Mouse (Mus musculus): ENCODE results near the gene AC161166.1. TPM values are rescaled to one million over a fixed set of nuclear protein-coding genes. Genes with fewer than 3 reads are reported as not detected.
A peak's percentile ranks its signal among the peaks of the same experiment; 100 is the strongest.

Gene AC161166.1
- 0.20 and 0.45 TPM in 2 replicates for polyA plus RNA-seq (2014; fragmentation: Nextera tagmentation; extraction: Ambion mirVana)

GRCm38 (mm10) chr7:24512355-24512754 is at the start of gene AC161166.1:
Gene AC161166.1, minus strand, starts transcription at chr7:24512455.
- no peak within 1 kb of the TSS for H3K9ac ChIP-seq (ENCODE audit: low read length)
- no peak within 1 kb of the TSS for H3K4me3 ChIP-seq (ENCODE audit: low read depth, low read length)
- no peak within 1 kb of the TSS for H3K4me2 ChIP-seq (ENCODE audit: low read length)

GRCm38 (mm10) chr7:24561450-24561849 is 49.2 kb upstream of the AC161166.1 start:
- peaks cover 49% of the 10 kb centered on the region for H3K36me3 ChIP-seq (ENCODE audit: control insufficient read depth, insufficient read depth, low read length)
- 95% methylated on average over 4 of the region's 4 CpGs for WGBS
- H3K4me2 ChIP-seq (ENCODE audit: low read length), result no peak overlapping the region
- H3K4me3 ChIP-seq (ENCODE audit: low read depth, low read length), result no peak overlapping the region
- no peaks in the 10 kb centered on the region for H3K9me3 ChIP-seq (replicated peaks; ENCODE audit: control insufficient read depth, low read length)
- H3K27ac ChIP-seq (ENCODE audit: low read depth, low read length), result no peak overlapping the region
- DNase-seq (ENCODE audit: low spot score) (no peak), ATAC-seq (no peak)
- H3K27me3 ChIP-seq (replicated peaks; ENCODE audit: control insufficient read depth, insufficient read depth, low read length), result no peaks in the 10 kb centered on the region
- H3K9ac ChIP-seq (ENCODE audit: low read length), result no peak overlapping the region
- no peaks in the 10 kb centered on the region for H3K4me1 ChIP-seq (ENCODE audit: control insufficient read depth, insufficient read depth, low read length)

More at GRCm38 (mm10) chr7:24512355-24512754, at the start of gene AC161166.1:
- no peak for ATAC-seq
- DNase-seq (ENCODE audit: low spot score), result no peak
- Histone ChIP-seq H3K27me3 (replicated peaks; ENCODE audit: control insufficient read depth, insufficient read depth, low read length) (no peaks in the 10 kb centered on the region), H3K4me1 (ENCODE audit: control insufficient read depth, insufficient read depth, low read length) (peaks cover 7% of the 10 kb centered on the region; the same call in 1 of the 2 replicates), H3K27ac (ENCODE audit: low read depth, low read length) (no peak within 1 kb of the TSS), H3K9me3 (replicated peaks; ENCODE audit: control insufficient read depth, low read length) (no peaks in the 10 kb centered on the region), H3K36me3 (ENCODE audit: control insufficient read depth, insufficient read depth, low read length) (peaks cover 66% of the 10 kb centered on the region)
- WGBS, result 91% methylated on average over 7 of the region's 7 CpGs

- Histone ChIP-seq H3K4me2 (ENCODE audit: low read length) (no peak overlapping the region), H3K27ac (ENCODE audit: low read depth, low read length) (no peak overlapping the region), H3K4me3 (ENCODE audit: low read depth, low read length) (no peak overlapping the region), H3K9me3 (replicated peaks; ENCODE audit: control insufficient read depth, low read length) (no peaks in the 10 kb centered on the region), H3K27me3 (replicated peaks; ENCODE audit: control insufficient read depth, insufficient read depth, low read length) (no peaks in the 10 kb centered on the region), H3K9ac (ENCODE audit: low read length) (no peak overlapping the region), H3K36me3 (ENCODE audit: control insufficient read depth, insufficient read depth, low read length) (peaks cover 44% of the 10 kb centered on the region), H3K4me1 (ENCODE audit: control insufficient read depth, insufficient read depth, low read length) (no peaks in the 10 kb centered on the region)
- DNase-seq (ENCODE audit: low spot score), result no peak
- 92% methylated on average over 10 of the region's 10 CpGs for WGBS
- ATAC-seq, result no peak
Observed at GRCm38 (mm10) chr7:24555786-24556185, 43.5 kb upstream of the AC161166.1 start.

GRCm38 (mm10) chr7:24551985-24552759 is 39.9 kb upstream of the AC161166.1 start:
- peaks cover 33% of the 10 kb centered on the region for H3K36me3 ChIP-seq (ENCODE audit: control insufficient read depth, insufficient read depth, low read length)
- H3K4me1 ChIP-seq (ENCODE audit: control insufficient read depth, insufficient read depth, low read length), result peaks cover 4% of the 10 kb centered on the region
- no peak overlapping the region for H3K4me2 ChIP-seq (ENCODE audit: low read length)
- 96% methylated on average over 12 of the region's 12 CpGs for WGBS
- H3K27me3 ChIP-seq (replicated peaks; ENCODE audit: control insufficient read depth, insufficient read depth, low read length), result no peaks in the 10 kb centered on the region
- no peak overlapping the region for H3K27ac ChIP-seq (ENCODE audit: low read depth, low read length)
- H3K9ac ChIP-seq (ENCODE audit: low read length), result no peak overlapping the region
- H3K9me3 ChIP-seq (replicated peaks; ENCODE audit: control insufficient read depth, low read length), result no peaks in the 10 kb centered on the region
- ATAC-seq (no peak), DNase-seq (ENCODE audit: low spot score) (no peak)
- no peak overlapping the region for H3K4me3 ChIP-seq (ENCODE audit: low read depth, low read length)

GRCm38 (mm10) chr7:24547534-24548036 is 35.3 kb upstream of the AC161166.1 start:
- WGBS, result 23% methylated on average over 13 of the region's 13 CpGs
- Histone ChIP-seq H3K4me3 (ENCODE audit: low read depth, low read length) (peak overlapping the region; percentile 81), H3K27ac (ENCODE audit: low read depth, low read length) (no peak overlapping the region), H3K36me3 (ENCODE audit: control insufficient read depth, insufficient read depth, low read length) (peaks cover 16% of the 10 kb centered on the region), H3K9me3 (replicated peaks; ENCODE audit: control insufficient read depth, low read length) (no peaks in the 10 kb centered on the region), H3K4me2 (ENCODE audit: low read length) (peak overlapping the region; percentile 56), H3K27me3 (replicated peaks; ENCODE audit: control insufficient read depth, insufficient read depth, low read length) (no peaks in the 10 kb centered on the region), H3K9ac (ENCODE audit: low read length) (peak overlapping the region; percentile 79), H3K4me1 (ENCODE audit: control insufficient read depth, insufficient read depth, low read length) (peaks cover 8% of the 10 kb centered on the region)
- ATAC-seq, result no peak; the same call in 1 of the 2 replicates
- DNase-seq (ENCODE audit: low spot score), result no peak

GRCm38 (mm10) chr7:24546634-24547389 is 34.6 kb upstream of the AC161166.1 start:
- H3K36me3 ChIP-seq (ENCODE audit: control insufficient read depth, insufficient read depth, low read length), result peaks cover 9% of the 10 kb centered on the region; the same call in 1 of the 2 replicates
- peak; percentile 99 for DNase-seq (ENCODE audit: low spot score)
- ATAC-seq, result peak; percentile 98
- peak overlapping the region; percentile 52 for H3K27ac ChIP-seq (ENCODE audit: low read depth, low read length)
- no peaks in the 10 kb centered on the region for H3K9me3 ChIP-seq (replicated peaks; ENCODE audit: control insufficient read depth, low read length)
- under 1% methylated on average over 57 of the region's 57 CpGs for WGBS
- H3K4me1 ChIP-seq (ENCODE audit: control insufficient read depth, insufficient read depth, low read length), result peaks cover 8% of the 10 kb centered on the region
- H3K27me3 ChIP-seq (replicated peaks; ENCODE audit: control insufficient read depth, insufficient read depth, low read length), result no peaks in the 10 kb centered on the region
- peak overlapping the region; percentile 56 for H3K4me2 ChIP-seq (ENCODE audit: low read length)
- H3K9ac ChIP-seq (ENCODE audit: low read length), result peak overlapping the region; percentile 79
- H3K4me3 ChIP-seq (ENCODE audit: low read depth, low read length), result peak overlapping the region; percentile 81

GRCm38 (mm10) chr7:24546068-24546614 is 33.9 kb upstream of the AC161166.1 start, which contains the start of the genes Pinlyp and Xrcc1:
Gene Pinlyp, minus strand, starts transcription at chr7:24546118.
Gene Xrcc1, plus strand, starts transcription at chr7:24546289.
- H3K27me3 ChIP-seq (replicated peaks; ENCODE audit: control insufficient read depth, insufficient read depth, low read length), result no peaks in the 10 kb centered on the region
- peak within 1 kb of the TSS; percentile 56 for H3K4me2 ChIP-seq (ENCODE audit: low read length)
- peak within 1 kb of the TSS; percentile 81 for H3K4me3 ChIP-seq (ENCODE audit: low read depth, low read length)
- H3K36me3 ChIP-seq (ENCODE audit: control insufficient read depth, insufficient read depth, low read length), result peaks cover 9% of the 10 kb centered on the region; the same call in 1 of the 2 replicates
- no peaks in the 10 kb centered on the region for H3K9me3 ChIP-seq (replicated peaks; ENCODE audit: control insufficient read depth, low read length)
- DNase-seq (ENCODE audit: low spot score), result no peak
- 33% methylated on average over 13 of the region's 13 CpGs for WGBS
- peaks cover 8% of the 10 kb centered on the region for H3K4me1 ChIP-seq (ENCODE audit: control insufficient read depth, insufficient read depth, low read length)
- peak; percentile 13 for ATAC-seq
- H3K27ac ChIP-seq (ENCODE audit: low read depth, low read length), result peak within 1 kb of the TSS; percentile 52
- peak within 1 kb of the TSS; percentile 79 for H3K9ac ChIP-seq (ENCODE audit: low read length)

GRCm38 (mm10) chr7:24544506-24544905 is 32.3 kb upstream of the AC161166.1 start:
- no peak overlapping the region for H3K27ac ChIP-seq (ENCODE audit: low read depth, low read length)
- no peak for ATAC-seq
- peaks cover 8% of the 10 kb centered on the region for H3K4me1 ChIP-seq (ENCODE audit: control insufficient read depth, insufficient read depth, low read length)
- no peaks in the 10 kb centered on the region for H3K36me3 ChIP-seq (ENCODE audit: control insufficient read depth, insufficient read depth, low read length)
- no peak overlapping the region for H3K4me3 ChIP-seq (ENCODE audit: low read depth, low read length)
- no peak for DNase-seq (ENCODE audit: low spot score)
- H3K9me3 ChIP-seq (replicated peaks; ENCODE audit: control insufficient read depth, low read length), result no peaks in the 10 kb centered on the region
- 87% methylated on average over 2 of the region's 2 CpGs for WGBS
- no peak overlapping the region for H3K4me2 ChIP-seq (ENCODE audit: low read length)
- no peak overlapping the region for H3K9ac ChIP-seq (ENCODE audit: low read length)
- H3K27me3 ChIP-seq (replicated peaks; ENCODE audit: control insufficient read depth, insufficient read depth, low read length), result no peaks in the 10 kb centered on the region
